Comparison of ENCODE assay signal across 8 mouse cellular contexts in genomic region chr5:38276451-38276850, GRCm38 (mm10). TPM values are rescaled to one million over a fixed set of nuclear protein-coding genes. Genes with fewer than 3 reads are reported as not detected.
A peak's percentile ranks its signal among the peaks of the same experiment; 100 is the strongest.
DNase-seq lines count a peak whose midpoint lies in the region; ATAC-seq lines count a peak whose summit lies in the region.
"Had no signal": no experiment of that assay in that cellular context is flagged by ENCODE, and none has a peak within 500 bp of the region (broad histone marks: within the 10 kb centered on the region; RNA-seq: fewer than 3 reads in every experiment).

No protein-coding gene starts in this region.

- peaks cover 4% of the 10 kb centered on the region; the same call in 1 of the 2 replicates for H3K36me3 ChIP-seq in lung, embryonic 15.5 days
- 0 out of 2 replicates have a peak, but pooled peaks cover 2% of the 10 kb centered on the region for H3K36me3 ChIP-seq in embryonic facial prominence, embryonic 15.5 days
- no peaks in the 10 kb centered on the region for H3K36me3 ChIP-seq in limb, embryonic 11.5 days (ENCODE audit: control insufficient read depth, insufficient read depth, low read length)
- no peaks in the 10 kb centered on the region for H3K36me3 ChIP-seq in neural tube, embryonic 14.5 days (ENCODE audit: control insufficient read depth, insufficient read depth, low read length)

- H3K9ac ChIP-seq in lung, embryonic 15.5 days, result no peak overlapping the region
- H3K9ac ChIP-seq in embryonic facial prominence, embryonic 15.5 days, result no peak overlapping the region
- H3K9ac ChIP-seq in limb, embryonic 11.5 days (ENCODE audit: low read length), result no peak overlapping the region
- H3K9ac ChIP-seq in neural tube, embryonic 14.5 days (replicated peaks; ENCODE audit: low read depth, low read length), result no peak overlapping the region
- H3K9ac ChIP-seq: lung, embryonic 14.5 days had no signal

- no peak overlapping the region for H3K4me2 ChIP-seq in lung, embryonic 15.5 days
- peak overlapping the region; percentile 52; the same call in 1 of the 2 replicates for H3K4me2 ChIP-seq in embryonic facial prominence, embryonic 15.5 days (replicated peaks)
- peak overlapping the region; percentile 16; the same call in 1 of the 2 replicates for H3K4me2 ChIP-seq in limb, embryonic 11.5 days (ENCODE audit: low read depth, severe bottlenecking)
- 0 out of 2 replicates have a peak overlapping the region, but pooled peaks have one; percentile 18 for H3K4me2 ChIP-seq in neural tube, embryonic 14.5 days (ENCODE audit: low read depth, low read length)

- H3K4me3 ChIP-seq in lung, embryonic 15.5 days, result peak overlapping the region; percentile 8; the same call in 1 of the 2 replicates
- peak overlapping the region; percentile 32; the same call in 1 of the 2 replicates for H3K4me3 ChIP-seq in embryonic facial prominence, embryonic 15.5 days (replicated peaks)
- peak overlapping the region; percentile 3; the same call in 1 of the 2 replicates for H3K4me3 ChIP-seq in limb, embryonic 11.5 days (ENCODE audit: low read depth, low read length)
- H3K4me3 ChIP-seq in neural tube, embryonic 14.5 days (ENCODE audit: low read depth, low read length), result peak overlapping the region; percentile 33; the same call in 1 of the 2 replicates

- H3K9me3 ChIP-seq in lung, embryonic 15.5 days, result no peaks in the 10 kb centered on the region
- H3K9me3 ChIP-seq in embryonic facial prominence, embryonic 15.5 days (replicated peaks), result no peaks in the 10 kb centered on the region
- no peaks in the 10 kb centered on the region for H3K9me3 ChIP-seq in limb, embryonic 11.5 days (ENCODE audit: control insufficient read depth, low read length)
- no peaks in the 10 kb centered on the region for H3K9me3 ChIP-seq in neural tube, embryonic 14.5 days (ENCODE audit: control insufficient read depth, low read length)

- WGBS in lung, embryonic 15.5 days, result 1% methylated on average over 19 of the region's 19 CpGs
- 1% methylated on average over 19 of the region's 19 CpGs for WGBS in embryonic facial prominence, embryonic 15.5 days
- WGBS in limb, embryonic 11.5 days, result 2% methylated on average over 19 of the region's 19 CpGs
- 2% methylated on average over 19 of the region's 19 CpGs for WGBS in neural tube, embryonic 14.5 days

- DNase-seq in lung, postnatal 14 days, result no peak
- DNase-seq in limb, embryonic 11.5 days (ENCODE audit: low spot score), result peak; percentile 36
- DNase-seq in ovary, adult 18-20 months (ENCODE audit: low spot score), result no peak
- DNase-seq in cerebellum, postnatal 25 days, result no peak
- DNase-seq: lung, embryonic 14.5 days had no signal

- H3K4me1 ChIP-seq in lung, embryonic 15.5 days, result 0 out of 2 replicates have a peak, but pooled peaks cover 8% of the 10 kb centered on the region
- peaks cover 20% of the 10 kb centered on the region for H3K4me1 ChIP-seq in embryonic facial prominence, embryonic 15.5 days
- peaks cover 8% of the 10 kb centered on the region; the same call in 1 of the 2 replicates for H3K4me1 ChIP-seq in limb, embryonic 11.5 days (ENCODE audit: control insufficient read depth, insufficient read depth, low read length)
- peaks cover 8% of the 10 kb centered on the region; the same call in 1 of the 2 replicates for H3K4me1 ChIP-seq in neural tube, embryonic 14.5 days (ENCODE audit: control insufficient read depth, insufficient read depth, low read length)

- H3K27me3 ChIP-seq in lung, embryonic 15.5 days, result peaks cover 61% of the 10 kb centered on the region
- peaks cover 66% of the 10 kb centered on the region for H3K27me3 ChIP-seq in embryonic facial prominence, embryonic 15.5 days
- H3K27me3 ChIP-seq in limb, embryonic 11.5 days (ENCODE audit: control insufficient read depth, insufficient read depth, low read length), result peaks cover 46% of the 10 kb centered on the region
- H3K27me3 ChIP-seq in neural tube, embryonic 14.5 days (ENCODE audit: control insufficient read depth, insufficient read depth, low read length), result peaks cover 39% of the 10 kb centered on the region

- no peak overlapping the region for H3K27ac ChIP-seq in lung, embryonic 15.5 days
- no peak overlapping the region for H3K27ac ChIP-seq in embryonic facial prominence, embryonic 15.5 days (replicated peaks)
- no peak overlapping the region for H3K27ac ChIP-seq in limb, embryonic 11.5 days (replicated peaks; ENCODE audit: low read depth, low read length)
- H3K27ac ChIP-seq in neural tube, embryonic 14.5 days (ENCODE audit: low read depth, low read length), result no peak overlapping the region

- no peak for ATAC-seq in lung, embryonic 15.5 days (ENCODE audit: borderline replicate concordance, extremely low read depth, low FRiP score, low TSS enrichment)
- no peak for ATAC-seq in embryonic facial prominence, embryonic 15.5 days (ENCODE audit: insufficient number of reproducible peaks, low FRiP score, low TSS enrichment, low read depth)
- no peak for ATAC-seq in limb, embryonic 11.5 days (ENCODE audit: insufficient number of reproducible peaks, low FRiP score, low TSS enrichment, low read depth)
- ATAC-seq in neural tube, embryonic 14.5 days (ENCODE audit: low read depth), result peak; percentile 11; the same call in 1 of the 2 replicates

RNA-seq across cellular contexts. Expression of gene Otop1, which starts 0.7 kb away (rescaled TPM):
- not detected in 2 replicates for polyA plus RNA-seq in lung, embryonic 15.5 days (2015; fragmentation: Nextera tagmentation; extraction: Ambion mirVana)
- not detected in 2 replicates for polyA plus RNA-seq in embryonic facial prominence, embryonic 15.5 days (2015; fragmentation: Nextera tagmentation; extraction: Ambion mirVana)
- 0.28 and 0.40 TPM in 2 replicates for polyA plus RNA-seq in limb, embryonic 11.5 days (2014; fragmentation: Nextera tagmentation; extraction: Ambion mirVana)
- polyA plus RNA-seq in neural tube, embryonic 14.5 days (2014; fragmentation: Nextera tagmentation; extraction: Ambion mirVana), result not detected in 2 replicates
- polyA plus RNA-seq: lung, embryonic 14.5 days had no signal

RNA-seq across cellular contexts. Expression of gene Tmem128, which starts 16.5 kb away (rescaled TPM):
- 80.4 and 81.1 TPM in 2 replicates for polyA plus RNA-seq in lung, embryonic 15.5 days (2015; fragmentation: Nextera tagmentation; extraction: Ambion mirVana)
- polyA plus RNA-seq in embryonic facial prominence, embryonic 15.5 days (2015; fragmentation: Nextera tagmentation; extraction: Ambion mirVana), result 62.8 and 67.8 TPM in 2 replicates
- polyA plus RNA-seq in limb, embryonic 11.5 days (2014; fragmentation: Nextera tagmentation; extraction: Ambion mirVana), result 74.2 and 79.9 TPM in 2 replicates
- 110 and 112 TPM in 2 replicates for polyA plus RNA-seq in neural tube, embryonic 14.5 days (2014; fragmentation: Nextera tagmentation; extraction: Ambion mirVana)

RNA-seq across cellular contexts. Expression of gene Drd5, which starts 42.7 kb away (rescaled TPM):
- not detected in 2 replicates for polyA plus RNA-seq in lung, embryonic 15.5 days (2015; fragmentation: Nextera tagmentation; extraction: Ambion mirVana)
- 0.11 TPM in 1 of 2 replicates, not detected in the other for polyA plus RNA-seq in embryonic facial prominence, embryonic 15.5 days (2015; fragmentation: Nextera tagmentation; extraction: Ambion mirVana)
- not detected in 2 replicates for polyA plus RNA-seq in limb, embryonic 11.5 days (2014; fragmentation: Nextera tagmentation; extraction: Ambion mirVana)
- polyA plus RNA-seq in neural tube, embryonic 14.5 days (2014; fragmentation: Nextera tagmentation; extraction: Ambion mirVana), result 0.57 and 1.2 TPM in 2 replicates
- polyA plus RNA-seq: lung, embryonic 14.5 days had no signal

RNA-seq across cellular contexts. Expression of gene Lyar, which starts 56.2 kb away (rescaled TPM):
- 83.8 and 85.7 TPM in 2 replicates for polyA plus RNA-seq in lung, embryonic 15.5 days (2015; fragmentation: Nextera tagmentation; extraction: Ambion mirVana)
- polyA plus RNA-seq in embryonic facial prominence, embryonic 15.5 days (2015; fragmentation: Nextera tagmentation; extraction: Ambion mirVana), result 81.4 and 86.1 TPM in 2 replicates
- 146 and 152 TPM in 2 replicates for polyA plus RNA-seq in limb, embryonic 11.5 days (2014; fragmentation: Nextera tagmentation; extraction: Ambion mirVana)
- polyA plus RNA-seq in neural tube, embryonic 14.5 days (2014; fragmentation: Nextera tagmentation; extraction: Ambion mirVana), result 37.3 and 44.6 TPM in 2 replicates

RNA-seq across cellular contexts. Expression of gene Zbtb49, which starts 56.2 kb away (rescaled TPM):
- 12.2 and 13.5 TPM in 2 replicates for polyA plus RNA-seq in lung, embryonic 15.5 days (2015; fragmentation: Nextera tagmentation; extraction: Ambion mirVana)
- 12.9 and 15.3 TPM in 2 replicates for polyA plus RNA-seq in embryonic facial prominence, embryonic 15.5 days (2015; fragmentation: Nextera tagmentation; extraction: Ambion mirVana)
- 15.3 and 19.1 TPM in 2 replicates for polyA plus RNA-seq in limb, embryonic 11.5 days (2014; fragmentation: Nextera tagmentation; extraction: Ambion mirVana)
- polyA plus RNA-seq in neural tube, embryonic 14.5 days (2014; fragmentation: Nextera tagmentation; extraction: Ambion mirVana), result 20.3 and 22.2 TPM in 2 replicates
